Mouse (Mus musculus) limb, embryonic 15.5 days (tissue): ENCODE data around the gene Ass1. TPM values are rescaled to one million over a fixed set of nuclear protein-coding genes. Genes with fewer than 3 reads are reported as not detected.

ENCODE experiments used
- ATAC-seq: fragments of 200-750 bp; cut with Nextera tagmentation; 2 replicates; pipeline ENCODE4 v1.8.0; 2017; ENCODE audit warnings: low read depth, moderate TSS enrichment; ENCODE audit not compliant: insufficient number of reproducible peaks, low FRiP score, low TSS enrichment
- H3K27ac ChIP-seq: fragments of 300-500 bp; sonication (generic); 2 replicates; pipeline ENCODE4 v1.5.1; 2015; ENCODE audit warnings: moderate library complexity, mild to moderate bottlenecking, inconsistent platforms
- H3K27me3 ChIP-seq: fragments of 300-500 bp; sonication (generic); 2 replicates; pipeline ENCODE4 v1.6.1; 2015; ENCODE audit warnings: inconsistent platforms
- H3K36me3 ChIP-seq: fragments of 300-500 bp; sonication (generic); 2 replicates; pipeline ENCODE4 v1.6.1; 2015; ENCODE audit warnings: inconsistent platforms
- H3K4me1 ChIP-seq: fragments of 300-500 bp; sonication (generic); 2 replicates; pipeline ENCODE4 v1.6.1; 2015; ENCODE audit warnings: inconsistent platforms
- H3K4me2 ChIP-seq: fragments of 300-500 bp; sonication (generic); 2 replicates; pipeline ENCODE4 v1.6.1; 2015; ENCODE audit warnings: mild to moderate bottlenecking, inconsistent platforms
- H3K4me3 ChIP-seq: fragments of 300-500 bp; sonication (generic); 2 replicates; pipeline ENCODE4 v1.5.1; 2015; ENCODE audit warnings: mild to moderate bottlenecking, inconsistent platforms
- H3K9ac ChIP-seq: fragments of 300-500 bp; sonication (generic); 2 replicates; pipeline ENCODE4 v1.6.1; 2015; ENCODE audit warnings: inconsistent platforms
- H3K9me3 ChIP-seq: fragments of 300-500 bp; sonication (generic); 2 replicates; pipeline ENCODE4 v1.6.1; 2016; ENCODE audit warnings: inconsistent platforms
- WGBS: fragments of 180-500 bp; shearing (Covaris S2); methylation state at CpG from one replicate; pipeline ENCODE4 v1.1.7; 2015; 5-methylcytosine and 5-hydroxymethylcytosine counted together
- polyA plus RNA-seq: library from polyadenylated mRNA; unstranded; fragments of >200 nt; fragmentation: Nextera tagmentation; extraction: Ambion mirVana; gene quantifications from 2 replicates; pipeline ENCODE4 v1.2.1, GENCODE M21; 2015

The Ass1 gene
- polyA plus RNA-seq, 1 experiment from 2014 or later: 45.8 TPM

GRCm38 (mm10) chr2:31494315-31494714 lies 24.3 kb downstream of the Ass1 start:
- no peaks in the 10 kb centered on the region for H3K36me3 ChIP-seq
- no peak overlapping the region for H3K4me2 ChIP-seq
- WGBS: 72% methylated on average over 5 of the region's 5 CpGs
- H3K9ac ChIP-seq: no peak overlapping the region
- H3K9me3 ChIP-seq: no peaks in the 10 kb centered on the region
- no peak for ATAC-seq
- peaks cover 11% of the 10 kb centered on the region for H3K4me1 ChIP-seq
- H3K27ac ChIP-seq: no peak overlapping the region
- no peak overlapping the region for H3K4me3 ChIP-seq
- H3K27me3 ChIP-seq: no peaks in the 10 kb centered on the region; the same call in 1 of the 2 replicates

DNA sequence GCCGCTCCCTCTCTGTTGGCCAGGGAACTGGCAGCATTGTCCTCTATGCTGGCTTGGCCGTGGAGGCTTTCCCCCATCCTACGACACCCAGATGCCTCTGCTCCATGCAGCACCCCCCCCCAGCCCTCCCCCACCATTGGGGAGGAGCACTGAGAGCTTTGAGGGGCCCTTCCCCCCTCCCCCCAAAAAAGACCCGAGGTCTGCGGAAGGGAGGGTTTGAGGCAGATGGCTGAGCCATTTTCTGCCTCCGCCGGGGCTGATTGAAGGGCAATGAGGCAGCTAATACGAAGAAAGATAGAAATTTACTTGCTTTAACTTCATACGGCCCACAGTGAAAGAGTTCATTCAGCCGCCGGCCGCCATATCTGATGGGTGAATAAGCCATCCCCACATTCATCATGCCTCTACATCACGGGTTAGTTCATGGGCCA lies 25.1 kb downstream of the Ass1 start:
- Histone ChIP-seq H3K4me2 (no peak overlapping the region), H3K9me3 (no peaks in the 10 kb centered on the region), H3K4me1 (peaks cover 15% of the 10 kb centered on the region), H3K4me3 (no peak overlapping the region), H3K27ac (no peak overlapping the region), H3K9ac (no peak overlapping the region), H3K27me3 (no peaks in the 10 kb centered on the region; the same call in 1 of the 2 replicates), H3K36me3 (no peaks in the 10 kb centered on the region)
- WGBS: 72% methylated on average over 13 of the region's 13 CpGs
- no peak for ATAC-seq

GRCm38 (mm10) chr2:31496141-31496540 lies 26.1 kb downstream of the Ass1 start:
- Histone ChIP-seq H3K27me3 (no peaks in the 10 kb centered on the region; the same call in 1 of the 2 replicates), H3K4me2 (no peak overlapping the region), H3K4me3 (no peak overlapping the region), H3K9ac (no peak overlapping the region), H3K9me3 (no peaks in the 10 kb centered on the region), H3K27ac (no peak overlapping the region), H3K36me3 (no peaks in the 10 kb centered on the region), H3K4me1 (peaks cover 19% of the 10 kb centered on the region)
- ATAC-seq: no peak
- 20% methylated on average over 1 of the region's 1 CpGs for WGBS

- H3K36me3 ChIP-seq: no peaks in the 10 kb centered on the region
- no peaks in the 10 kb centered on the region; the same call in 1 of the 2 replicates for H3K27me3 ChIP-seq
- no peak for ATAC-seq
Measured at GRCm38 (mm10) chr2:31497113-31497512, 27.1 kb downstream of the Ass1 start.

GRCm38 (mm10) chr2:31497635-31498034 lies 27.6 kb downstream of the Ass1 start:
- 71% methylated on average over 19 of the region's 19 CpGs for WGBS
- Histone ChIP-seq H3K9ac (no peak overlapping the region), H3K4me1 (peaks cover 19% of the 10 kb centered on the region), H3K4me2 (no peak overlapping the region), H3K27me3 (peaks cover 3% of the 10 kb centered on the region), H3K9me3 (no peaks in the 10 kb centered on the region), H3K4me3 (no peak overlapping the region), H3K27ac (no peak overlapping the region), H3K36me3 (no peaks in the 10 kb centered on the region)
- no peak for ATAC-seq

More at GRCm38 (mm10) chr2:31497113-31497512, 27.1 kb downstream of the Ass1 start:
- 50% methylated on average over 7 of the region's 7 CpGs for WGBS
- no peak overlapping the region for H3K4me2 ChIP-seq
- H3K9ac ChIP-seq: no peak overlapping the region
- no peaks in the 10 kb centered on the region for H3K9me3 ChIP-seq
- H3K4me1 ChIP-seq: peaks cover 19% of the 10 kb centered on the region
- H3K27ac ChIP-seq: no peak overlapping the region
- no peak overlapping the region for H3K4me3 ChIP-seq

DNA sequence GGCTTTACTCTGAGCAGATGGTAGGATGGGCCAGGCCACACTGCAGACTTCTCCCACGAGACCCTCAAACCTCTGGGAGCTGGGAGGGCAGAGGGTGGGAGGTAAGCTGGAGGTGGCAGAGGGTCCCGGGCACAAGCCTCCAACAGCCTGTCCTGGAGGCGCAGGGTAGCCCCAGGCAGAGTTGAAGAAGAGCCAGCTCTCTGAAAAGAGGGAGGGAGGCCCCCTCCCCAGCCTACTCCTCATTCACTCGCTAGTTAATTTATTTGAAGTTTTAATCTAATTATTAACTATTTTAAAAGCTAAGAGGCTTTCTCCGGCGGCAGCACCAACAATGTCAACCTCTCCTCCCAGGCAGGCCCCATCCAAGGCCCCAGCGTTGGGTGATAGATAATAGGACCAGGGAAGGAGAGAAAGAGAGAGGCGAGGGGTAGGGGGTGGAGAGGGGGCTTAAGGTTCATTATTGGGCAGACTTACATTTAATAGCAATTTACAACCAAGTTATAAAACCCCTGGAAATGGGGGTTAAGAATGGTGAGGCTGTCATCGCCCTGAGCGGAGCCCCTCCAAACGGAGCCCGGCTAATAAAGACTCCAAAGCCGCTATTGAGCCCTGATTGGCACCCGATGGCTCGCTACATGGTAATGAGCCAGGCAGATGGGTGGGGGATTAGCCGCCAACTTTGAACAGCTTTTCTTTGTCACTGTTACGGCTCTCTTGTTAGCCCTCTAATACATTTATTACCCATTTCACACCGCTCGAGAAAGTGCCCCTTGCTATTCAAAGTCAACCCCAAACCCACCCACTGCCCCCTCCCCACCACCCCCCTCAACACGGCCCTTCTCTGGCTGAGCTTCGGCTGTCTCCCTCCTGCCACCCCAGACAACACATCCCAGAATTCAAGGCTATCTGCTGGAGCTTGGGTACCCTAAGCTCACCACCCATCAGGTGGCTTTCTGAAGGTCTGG lies 29.6 kb downstream of the Ass1 start:
- H3K9ac ChIP-seq: no peak overlapping the region
- no peaks in the 10 kb centered on the region for H3K36me3 ChIP-seq
- 37% methylated on average over 21 of the region's 21 CpGs for WGBS
- peaks cover 19% of the 10 kb centered on the region for H3K4me1 ChIP-seq
- no peaks in the 10 kb centered on the region for H3K9me3 ChIP-seq
- H3K4me2 ChIP-seq: no peak overlapping the region
- H3K4me3 ChIP-seq: no peak overlapping the region
- ATAC-seq: no peak
- H3K27me3 ChIP-seq: peaks cover 5% of the 10 kb centered on the region
- H3K27ac ChIP-seq: no peak overlapping the region

- Histone ChIP-seq H3K4me3 (no peak overlapping the region), H3K9me3 (no peaks in the 10 kb centered on the region), H3K9ac (no peak overlapping the region), H3K36me3 (no peaks in the 10 kb centered on the region), H3K27ac (no peak overlapping the region), H3K27me3 (peaks cover 7% of the 10 kb centered on the region), H3K4me1 (peaks cover 19% of the 10 kb centered on the region), H3K4me2 (no peak overlapping the region)
- ATAC-seq: no peak
- 69% methylated on average over 24 of the region's 24 CpGs for WGBS
Measured at GRCm38 (mm10) chr2:31500292-31501204, 30.5 kb downstream of the Ass1 start.

GRCm38 (mm10) chr2:31501448-31502130 lies 31.6 kb downstream of the Ass1 start:
- Histone ChIP-seq H3K4me2 (no peak overlapping the region), H3K27me3 (peaks cover 7% of the 10 kb centered on the region), H3K4me3 (no peak overlapping the region), H3K9me3 (no peaks in the 10 kb centered on the region), H3K9ac (no peak overlapping the region), H3K4me1 (peaks cover 19% of the 10 kb centered on the region), H3K27ac (no peak overlapping the region), H3K36me3 (no peaks in the 10 kb centered on the region)
- no peak for ATAC-seq
- 52% methylated on average over 20 of the region's 20 CpGs for WGBS

DNA sequence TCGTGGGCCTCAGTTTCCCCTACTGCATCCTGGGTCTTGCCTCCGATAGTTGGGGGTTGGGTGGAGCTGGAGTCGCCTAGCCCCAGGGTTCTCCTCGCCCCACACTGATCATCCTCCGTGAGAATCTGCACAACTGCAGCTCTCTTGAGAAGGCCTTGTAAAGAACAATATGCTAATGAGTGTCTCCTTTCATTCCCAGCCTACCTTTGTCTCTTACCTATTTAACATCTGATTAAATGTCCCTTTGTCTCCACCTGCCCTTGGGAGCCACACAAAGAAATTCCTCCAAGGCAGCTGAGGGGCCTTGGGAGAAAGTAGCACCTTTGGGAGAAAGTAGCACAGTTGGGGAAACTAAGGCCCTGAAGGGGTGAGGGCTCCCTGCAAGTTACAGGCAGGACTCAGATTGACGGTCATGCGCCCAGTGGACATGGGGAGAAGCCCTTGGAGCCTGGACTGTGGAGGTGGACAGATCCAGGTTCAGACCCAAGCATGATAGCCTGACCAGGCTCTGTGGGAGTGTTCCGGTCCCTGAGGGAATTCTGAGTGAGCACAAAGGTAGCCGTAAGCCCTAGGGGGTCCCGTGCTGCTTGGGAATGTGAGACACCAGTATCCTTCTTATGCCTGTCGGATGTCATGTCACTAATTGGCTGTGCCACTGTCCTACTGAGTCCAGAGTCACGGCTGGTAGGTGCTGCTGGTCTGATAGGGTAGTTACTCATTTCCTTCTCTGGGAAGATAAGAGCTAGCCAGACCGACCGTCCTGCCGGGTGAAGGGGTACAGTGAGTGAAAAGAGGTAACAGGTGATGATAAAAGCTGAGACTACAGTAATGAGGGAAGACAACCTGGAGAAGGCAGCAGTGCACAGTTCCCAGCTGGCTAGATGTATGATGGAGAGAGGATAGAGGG lies 32.9 kb downstream of the Ass1 start:
- no peak overlapping the region for H3K9ac ChIP-seq
- no peak overlapping the region for H3K27ac ChIP-seq
- H3K27me3 ChIP-seq: peaks cover 7% of the 10 kb centered on the region
- no peak for ATAC-seq
- WGBS: 64% methylated on average over 15 of the region's 15 CpGs
- no peak overlapping the region for H3K4me3 ChIP-seq
- no peak overlapping the region for H3K4me2 ChIP-seq
- H3K9me3 ChIP-seq: no peaks in the 10 kb centered on the region
- H3K36me3 ChIP-seq: no peaks in the 10 kb centered on the region
- H3K4me1 ChIP-seq: peaks cover 12% of the 10 kb centered on the region

GRCm38 (mm10) chr2:31505472-31505871 lies 35.5 kb downstream of the Ass1 start:
- Histone ChIP-seq H3K27ac (no peak overlapping the region), H3K9me3 (no peaks in the 10 kb centered on the region), H3K4me3 (no peak overlapping the region), H3K27me3 (peaks cover 7% of the 10 kb centered on the region; the same call in 1 of the 2 replicates), H3K4me2 (no peak overlapping the region), H3K36me3 (no peaks in the 10 kb centered on the region), H3K9ac (no peak overlapping the region), H3K4me1 (peaks cover 5% of the 10 kb centered on the region)
- no peak for ATAC-seq
- 46% methylated on average over 11 of the region's 11 CpGs for WGBS
